Mouse (Mus musculus) testis, postnatal 14 days (tissue): ENCODE data around the gene Clasp1.
"Not testable (repeated sequence)": the region's sequence is repeated elsewhere in the genome, so short reads cannot be mapped to it uniquely, and the experiment has no call there.

Experiments
- DNase-seq: peaks from one replicate; pipeline ENCODE4 v3.0.0; 2021; ENCODE audit warnings: low spot score

Clasp1 gene

DNA sequence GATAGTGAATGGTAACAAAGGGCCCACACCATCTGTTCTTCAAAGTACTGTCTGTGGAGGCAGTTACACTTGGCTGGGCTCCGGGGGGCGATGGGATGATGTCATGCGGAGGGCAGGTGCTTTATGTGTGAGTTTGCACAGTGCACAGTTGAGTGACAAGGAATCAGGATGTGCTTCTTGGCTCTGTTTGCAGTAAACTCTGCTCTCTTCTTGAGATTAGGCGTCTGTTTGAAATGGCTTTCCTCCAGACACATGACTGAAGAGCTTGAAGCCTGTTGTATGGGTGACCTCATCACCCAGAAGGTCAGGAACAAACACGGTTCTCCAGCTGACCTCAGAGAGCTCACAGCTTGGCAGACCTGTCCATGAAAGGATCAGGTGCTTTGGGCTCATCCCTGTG, 200.9 kb downstream of the Clasp1 start:
- DNase-seq, result no peak

DNA sequence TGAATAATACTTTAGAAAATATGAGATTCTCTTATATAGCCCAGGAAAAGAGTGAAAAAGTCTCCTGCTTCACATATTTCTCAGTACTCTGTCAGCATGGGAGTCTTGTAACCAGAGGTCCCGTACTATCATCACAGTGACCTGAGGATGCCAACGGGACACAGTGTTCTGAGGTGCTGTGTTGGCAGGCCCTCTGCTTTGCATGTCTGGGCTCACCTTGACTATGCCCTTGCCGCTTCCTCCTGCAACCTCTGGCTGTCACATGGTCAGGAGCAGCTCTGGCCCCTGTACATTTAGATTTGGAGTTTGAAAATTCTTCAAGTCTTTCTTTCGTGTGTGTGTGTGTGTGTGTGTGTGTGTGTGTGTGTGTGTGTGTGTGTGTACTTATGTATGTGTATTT, 204.1 kb downstream of the Clasp1 start:
- no peak for DNase-seq

DNA sequence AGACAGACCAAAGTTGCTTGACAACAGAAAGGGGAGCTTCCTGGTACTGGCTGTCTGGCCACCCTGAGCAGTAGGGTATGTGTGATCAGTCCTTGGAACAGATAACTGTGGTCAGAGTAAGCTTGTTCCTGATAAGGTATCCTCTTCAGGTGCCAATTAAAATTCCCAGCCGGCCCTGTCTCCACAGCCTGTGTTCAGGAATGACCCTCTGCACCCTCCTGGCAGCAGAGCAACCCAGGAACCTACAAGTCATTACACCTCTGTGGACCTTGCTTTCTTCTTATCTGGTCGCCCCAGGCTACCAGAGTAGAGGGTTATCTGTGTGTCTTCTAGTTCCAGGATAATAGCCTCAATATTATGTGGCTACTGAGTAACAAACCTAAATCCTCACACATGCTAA, 206.5 kb downstream of the Clasp1 start:
- no peak for DNase-seq

DNA sequence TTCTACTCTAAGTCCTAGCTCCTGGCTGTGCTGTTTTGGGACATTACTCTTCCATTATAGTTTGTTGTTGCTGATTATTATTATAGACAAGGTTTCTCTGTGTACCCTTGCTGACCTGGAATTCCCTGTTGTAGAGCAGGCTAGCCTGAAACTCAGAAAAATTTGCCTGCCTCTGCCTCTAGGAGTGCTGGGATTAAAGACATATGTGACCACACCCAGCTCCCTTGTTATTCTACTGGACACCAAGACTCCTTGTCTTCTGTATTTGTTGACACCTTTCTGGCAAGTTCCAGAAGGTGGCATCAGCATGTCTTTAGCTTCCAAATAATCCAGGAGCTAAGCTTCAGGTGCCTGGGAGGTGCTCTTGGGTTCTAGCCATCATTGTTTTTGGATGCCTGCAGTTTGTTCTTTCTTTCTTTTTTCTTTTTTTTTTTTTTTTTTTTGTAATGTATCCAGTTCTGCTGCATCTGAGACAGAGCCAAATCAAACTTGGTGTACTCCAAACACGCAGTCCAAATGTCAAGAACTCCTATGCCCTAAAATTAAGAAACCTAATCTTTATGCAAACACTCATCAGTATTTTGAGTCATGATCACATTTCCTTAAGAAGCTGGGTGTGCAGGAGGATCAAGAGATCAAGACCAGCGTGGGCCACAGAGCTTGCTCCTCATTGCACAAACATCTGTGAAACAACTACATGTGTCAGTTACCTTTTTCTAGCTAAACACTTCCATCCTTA, 208.8 kb downstream of the Clasp1 start:
- no peak for DNase-seq

DNA sequence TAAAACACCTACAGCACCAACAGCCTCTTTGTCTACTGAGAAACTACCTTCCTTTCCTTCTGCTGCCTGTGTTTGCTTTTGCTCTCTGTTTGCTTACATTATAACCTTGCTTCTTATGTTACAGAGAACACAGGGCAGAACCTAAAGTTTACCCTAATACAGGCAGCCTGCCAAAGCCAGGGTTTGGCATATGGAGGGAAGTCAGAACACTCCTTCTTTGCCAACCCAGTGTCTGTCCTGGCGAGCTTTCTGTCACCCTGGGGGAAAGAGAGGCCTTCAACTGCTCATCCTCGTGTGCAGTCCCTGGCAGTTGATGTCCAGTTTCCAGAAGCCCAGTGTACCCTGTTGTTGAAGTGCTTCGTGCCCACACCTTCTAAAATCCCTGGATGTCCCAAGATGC, 209.5 kb downstream of the Clasp1 start:
- DNase-seq, result no peak

DNA sequence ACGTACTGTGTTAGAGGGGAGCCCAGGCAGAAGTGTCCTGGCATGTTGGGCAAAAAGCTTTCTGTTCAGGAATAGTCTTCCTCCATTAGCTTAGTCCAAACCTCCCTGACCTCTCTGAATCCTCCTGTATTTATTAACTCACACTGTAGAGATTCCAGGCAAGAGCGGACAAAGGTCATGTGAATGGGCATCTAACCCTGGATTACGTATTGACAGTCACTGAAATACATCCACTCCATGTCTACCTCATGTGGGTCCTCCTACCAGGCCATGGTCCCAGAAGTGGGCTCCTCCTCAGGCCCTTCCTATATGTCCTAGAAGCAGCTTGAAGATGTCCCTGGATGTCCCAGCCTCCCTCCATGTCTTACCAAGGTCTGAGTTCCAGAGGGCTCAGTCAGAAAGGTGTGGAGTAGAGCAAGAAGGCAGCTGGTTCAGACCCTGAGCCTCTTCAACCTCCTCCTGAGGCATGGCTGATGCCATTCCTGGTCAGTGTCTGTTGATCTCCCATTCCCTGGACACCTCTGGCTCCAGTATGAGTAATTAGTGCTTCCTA, 224.8 kb downstream of the Clasp1 start:
- no peak for DNase-seq

DNA sequence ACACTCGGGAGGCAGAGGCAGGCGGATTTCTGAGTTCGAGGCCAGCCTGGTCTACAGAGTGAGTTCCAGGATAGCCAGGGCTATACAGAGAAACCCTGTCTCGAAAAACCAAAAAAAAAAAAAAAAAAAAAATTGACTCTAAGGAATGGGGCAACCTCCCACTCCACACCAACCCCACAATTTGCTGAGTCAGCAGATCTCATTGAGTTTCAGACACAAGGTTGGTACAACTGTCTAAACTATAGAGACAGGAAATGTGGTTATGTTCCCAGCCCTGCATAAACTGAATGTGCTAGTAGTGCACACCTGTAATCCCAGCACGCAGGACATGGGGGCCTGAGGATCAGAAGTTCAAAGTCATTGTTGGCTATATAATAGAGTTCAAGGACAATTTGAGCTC, 232.2 kb downstream of the Clasp1 start:
- DNase-seq, result not testable (repeated sequence)

DNA sequence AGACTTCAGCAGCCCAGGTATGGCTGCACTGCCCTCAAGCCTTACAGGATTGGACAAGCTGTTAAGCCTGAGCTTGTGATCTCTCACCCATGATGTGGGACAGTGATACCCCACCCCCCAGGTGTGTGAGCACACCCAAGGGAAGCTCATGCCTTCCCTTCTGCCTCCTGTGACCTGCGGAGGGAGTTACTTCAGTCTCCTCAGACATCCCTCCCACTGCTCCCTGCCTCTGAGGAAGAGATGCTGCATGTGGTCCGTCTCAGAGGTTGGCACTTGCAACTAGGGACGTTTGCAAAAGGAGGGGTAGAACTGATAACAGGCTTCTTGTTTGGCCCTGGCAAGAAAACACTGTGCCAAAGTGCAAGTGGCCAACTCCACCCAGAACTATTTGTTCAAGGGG, 234.0 kb downstream of the Clasp1 start:
- no peak for DNase-seq

DNA sequence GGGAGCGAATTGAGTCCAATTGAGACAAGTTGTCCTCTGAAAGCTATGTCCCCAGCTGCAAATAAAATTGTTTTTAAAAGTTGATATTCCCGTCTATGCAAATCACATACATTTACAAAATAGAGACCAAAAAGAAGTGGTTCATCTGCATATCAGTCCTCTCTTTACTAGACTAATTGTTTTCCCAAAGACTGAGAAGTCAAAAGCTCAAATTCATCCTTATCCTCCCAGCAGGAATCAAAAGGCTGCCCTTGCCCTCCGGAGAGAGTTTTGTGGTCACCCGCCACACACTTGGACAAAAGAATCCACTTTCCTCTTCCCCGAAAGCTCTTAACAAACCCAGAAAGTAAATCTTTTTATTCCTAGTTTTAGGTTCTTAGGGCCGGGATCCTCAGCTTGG, 236.6 kb downstream of the Clasp1 start:
- DNase-seq, result no peak

DNA sequence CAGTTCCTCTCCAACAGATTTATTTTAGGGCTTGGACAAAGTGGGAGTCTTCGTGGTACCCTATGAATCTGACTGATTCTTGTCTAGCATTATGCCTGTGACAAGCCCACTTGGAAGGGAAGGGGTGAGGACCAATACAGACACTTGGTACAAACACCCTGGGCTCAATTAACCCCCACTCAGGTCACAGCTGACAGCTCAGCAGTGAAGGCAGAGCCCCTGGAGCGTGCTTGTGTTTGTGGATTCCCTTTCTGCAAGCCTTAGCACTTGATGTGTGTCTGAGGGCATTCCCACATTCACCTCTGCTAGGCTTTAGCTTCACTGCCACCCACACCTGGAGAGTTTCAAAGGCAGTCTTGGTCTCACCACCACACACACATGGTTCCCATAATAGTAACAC, 237.1 kb downstream of the Clasp1 start:
- DNase-seq, result no peak

DNA sequence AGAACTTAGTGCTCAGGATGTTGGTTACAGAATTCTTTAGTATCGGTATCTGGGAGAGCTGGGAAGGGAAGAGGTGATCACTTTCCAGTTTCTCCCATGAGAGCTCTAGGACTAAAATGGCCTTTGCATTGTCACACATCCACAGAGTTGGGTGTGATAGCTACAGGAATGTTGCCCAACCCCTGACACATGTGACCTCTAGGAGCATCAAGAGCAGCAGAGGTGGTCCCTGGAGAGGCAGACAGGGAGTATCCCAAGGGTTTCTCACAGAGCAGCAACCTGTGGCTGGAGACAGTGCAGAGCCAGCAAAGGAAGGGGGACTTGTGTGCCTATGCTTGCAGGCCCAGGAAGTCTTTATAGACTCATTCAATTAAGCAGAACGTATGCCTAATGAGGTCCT, 237.6 kb downstream of the Clasp1 start:
- DNase-seq, result no peak

DNA sequence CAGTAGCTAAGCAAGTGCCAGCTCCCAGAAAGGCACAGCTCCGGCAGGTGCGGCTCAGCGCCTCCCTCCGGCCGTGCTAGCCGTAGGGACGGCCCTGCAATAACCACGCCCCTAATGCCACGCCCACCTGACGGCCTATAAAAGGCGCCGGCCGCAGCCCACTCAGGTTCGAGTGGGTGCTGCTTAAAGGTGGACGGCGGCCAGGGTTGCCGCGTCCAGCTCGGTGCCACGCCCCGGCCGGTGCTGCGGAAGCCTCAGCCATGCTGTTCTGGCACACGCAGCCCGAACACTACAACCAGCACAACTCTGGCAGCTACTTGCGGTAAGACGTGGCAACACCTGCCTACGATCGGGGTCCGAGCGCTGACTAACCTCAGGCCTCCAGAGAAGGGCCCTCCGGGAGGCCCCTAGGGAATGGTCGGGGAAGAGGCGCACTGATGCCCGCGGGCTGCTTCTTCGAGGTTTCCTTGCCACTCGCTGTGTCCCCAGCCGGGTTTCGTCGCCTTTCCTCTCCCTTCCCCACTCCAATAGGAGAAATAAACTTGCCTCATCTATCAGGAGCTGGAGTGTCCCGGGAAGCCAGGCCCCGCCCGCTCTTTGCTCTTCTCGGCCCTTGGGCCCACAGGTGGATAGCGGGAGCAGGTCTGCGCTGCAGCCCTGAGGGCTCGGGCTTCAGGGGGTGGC, 239.1 kb downstream of the Clasp1 start, which contains the start of gene Tfcp2l1:
Gene Tfcp2l1 (plus strand): TSS at position 165 of the 684 bp plus-strand sequence.
- DNase-seq, result peak; percentile 89

DNA sequence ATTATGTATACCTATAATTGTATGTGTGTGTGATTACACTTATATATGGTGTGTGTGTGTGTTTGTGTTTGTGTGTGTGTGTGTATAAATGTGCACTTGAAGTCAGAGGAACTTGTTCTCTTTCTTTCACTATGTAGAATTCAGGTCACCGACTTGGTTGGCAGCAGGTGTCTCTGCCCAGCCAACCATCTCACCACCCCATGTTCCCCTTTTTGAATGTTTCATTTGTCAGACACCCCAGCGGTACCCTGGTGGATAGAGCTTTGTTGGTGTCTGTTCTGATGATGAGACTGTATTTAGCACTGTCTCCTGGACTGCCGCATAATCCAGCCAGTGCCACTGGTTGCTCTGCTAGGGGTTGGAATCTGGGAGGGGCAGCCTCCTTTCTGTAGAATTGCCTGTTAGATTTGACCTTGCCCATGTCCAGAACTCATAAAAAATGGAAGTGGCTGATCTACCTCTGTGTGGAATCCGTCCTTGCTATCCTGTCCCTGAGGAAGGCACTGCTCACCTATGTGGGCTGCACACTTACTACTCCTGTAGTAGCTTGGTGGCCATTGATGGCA, 244.6 kb downstream of the Clasp1 start:
- DNase-seq, result no peak

DNA sequence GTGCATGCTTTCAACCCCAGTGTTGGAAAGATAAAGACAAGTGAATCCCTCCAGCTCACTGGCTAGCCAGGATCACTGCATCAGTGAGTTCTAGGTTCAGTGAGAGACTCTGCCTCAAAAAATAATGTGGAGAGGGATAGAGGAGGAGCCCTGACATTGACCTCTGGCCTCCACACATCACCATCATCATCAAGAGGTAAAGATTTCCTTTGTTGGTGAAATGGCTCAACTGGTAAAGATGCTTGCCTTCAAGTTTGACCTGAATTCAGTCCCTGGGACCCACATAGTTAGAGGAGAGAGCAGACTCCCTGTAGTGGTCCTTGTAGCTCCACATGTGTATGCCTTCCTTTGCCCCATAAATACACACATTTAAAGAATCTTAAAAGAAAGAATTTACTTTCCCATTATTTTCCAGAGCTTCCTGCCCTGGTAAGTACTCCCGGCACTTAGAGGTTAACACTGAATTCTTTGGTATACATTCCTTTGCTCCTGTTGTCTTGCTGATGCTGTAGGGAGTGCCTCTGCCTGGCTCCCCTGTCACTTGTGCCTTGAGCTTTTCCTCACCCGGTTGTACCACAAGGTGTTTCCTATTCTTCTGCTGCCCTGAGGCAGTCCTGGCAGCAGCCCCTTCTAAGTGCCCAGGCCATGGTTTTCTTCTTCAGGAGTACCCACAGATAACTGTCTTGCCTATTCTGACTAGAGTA, 253.6 kb downstream of the Clasp1 start:
- no peak for DNase-seq

DNA sequence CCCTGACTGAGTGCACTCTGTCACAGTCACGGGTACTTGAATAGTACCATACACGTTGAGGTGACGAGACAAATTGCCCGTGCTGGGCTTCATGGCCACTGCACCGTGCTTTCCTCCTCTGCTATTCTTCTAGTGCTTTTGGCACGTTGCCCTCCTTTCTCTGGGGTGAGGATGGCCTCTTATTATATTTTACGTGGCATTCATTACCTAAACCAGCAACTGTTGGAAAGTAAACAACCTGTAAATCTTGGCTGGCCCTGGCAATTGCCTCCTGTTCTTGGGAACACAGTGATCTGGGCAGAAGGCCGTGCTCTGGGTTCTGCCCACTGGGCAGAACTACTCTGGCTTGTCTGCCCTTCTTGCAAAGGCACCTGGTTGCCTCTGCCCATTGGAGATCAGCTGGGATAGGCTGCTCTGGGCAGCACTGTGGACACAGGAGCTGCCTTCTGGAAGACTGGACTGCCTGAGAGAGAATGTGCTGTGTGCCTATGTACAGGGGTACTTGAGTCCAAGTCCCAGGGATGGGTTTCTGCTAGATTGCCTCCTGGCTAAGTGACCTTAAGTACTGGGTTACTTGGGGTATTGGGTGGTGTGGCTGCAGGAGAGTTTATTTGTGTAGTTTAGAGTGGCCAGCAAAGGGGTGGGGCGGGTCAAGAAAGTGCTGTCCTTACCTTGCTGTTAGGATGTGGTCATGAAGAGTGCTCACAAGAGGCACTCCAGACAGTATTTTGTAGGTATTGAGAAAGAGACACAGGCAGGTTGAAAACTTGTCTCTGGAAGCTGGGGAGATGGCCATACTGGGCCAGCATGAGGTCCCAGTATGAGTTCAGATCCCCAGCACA, 254.5 kb downstream of the Clasp1 start:
- DNase-seq, result peak; percentile 14

DNA sequence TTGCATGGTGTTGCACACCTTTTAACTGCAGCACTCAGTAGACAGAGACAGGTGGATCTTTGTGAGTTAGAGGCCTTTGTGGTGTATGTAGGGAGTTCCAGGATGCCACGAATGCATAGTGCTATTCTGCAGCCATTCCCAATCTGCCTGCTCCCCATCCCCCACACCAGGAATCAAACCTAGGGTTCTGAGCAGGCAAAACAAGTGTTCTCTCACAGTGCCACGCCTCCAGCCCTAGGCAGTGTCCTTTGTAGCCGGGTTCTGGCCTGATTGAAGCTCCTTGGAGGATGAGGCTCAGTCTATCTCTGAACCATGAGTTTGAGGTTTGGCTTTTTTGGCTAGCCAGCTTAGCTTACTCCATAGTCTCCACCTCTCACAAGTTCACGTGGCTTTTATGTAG, 256.8 kb downstream of the Clasp1 start:
- DNase-seq, result no peak

DNA sequence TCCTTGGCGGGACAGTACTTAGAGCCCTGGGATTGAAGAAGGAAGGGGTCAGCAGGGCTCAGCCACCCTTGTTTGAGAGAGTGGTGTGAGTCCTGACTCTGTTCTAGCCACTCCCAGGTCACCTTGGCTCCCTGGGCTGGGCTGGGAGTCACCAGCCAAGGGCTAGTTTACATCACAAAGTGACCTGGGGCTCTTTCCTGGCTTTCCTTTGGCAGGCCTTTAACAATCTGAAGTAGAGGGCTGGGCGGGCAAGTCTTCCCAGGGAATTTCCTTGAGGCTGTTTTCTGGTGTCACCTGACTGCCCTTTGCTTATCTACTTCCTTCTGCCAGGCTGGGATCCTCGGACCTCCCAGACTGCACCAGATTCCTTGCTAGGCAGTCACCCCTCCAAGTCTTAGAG, 259.2 kb downstream of the Clasp1 start:
- no peak for DNase-seq

DNA sequence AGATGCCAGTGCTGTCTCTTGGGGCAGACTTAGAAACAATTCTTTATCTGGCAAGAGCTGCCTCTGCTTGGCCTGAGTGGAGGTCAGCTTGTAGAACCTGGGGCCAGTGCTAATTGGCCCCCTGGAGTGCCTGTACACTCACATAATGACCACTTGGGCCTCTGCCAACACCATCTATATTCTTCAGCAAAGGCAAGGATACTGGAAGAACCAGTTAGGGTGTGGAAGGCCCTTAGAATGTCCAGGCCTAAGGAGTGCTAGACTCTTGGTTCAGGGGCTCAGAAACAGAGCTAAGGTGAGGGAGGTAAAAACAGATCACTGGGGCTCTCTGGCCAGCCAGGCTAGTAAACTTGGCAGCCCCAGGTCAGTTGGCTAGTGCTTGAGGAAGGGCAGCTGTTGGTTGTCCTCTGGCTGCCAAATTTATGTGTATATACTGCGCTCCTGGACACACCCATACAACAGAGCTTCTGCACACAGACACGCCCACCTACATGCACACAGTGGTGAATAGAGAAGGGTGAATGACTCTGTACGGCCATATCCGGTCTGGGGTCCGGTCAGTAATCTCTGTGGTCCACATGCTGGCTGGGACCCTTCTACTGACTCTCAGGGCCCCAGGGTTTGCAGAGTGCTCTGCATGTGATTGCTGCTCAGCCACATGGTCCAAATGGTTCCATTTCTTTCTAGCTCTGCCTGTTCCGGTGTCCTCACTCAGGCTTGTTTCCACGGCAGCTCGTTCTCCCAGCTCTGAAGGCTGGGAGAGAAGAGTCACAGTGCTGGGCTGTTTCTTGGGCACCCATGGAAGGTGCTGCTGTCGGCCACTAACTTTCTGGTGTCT, 261.3 kb downstream of the Clasp1 start:
- DNase-seq, result no peak

DNA sequence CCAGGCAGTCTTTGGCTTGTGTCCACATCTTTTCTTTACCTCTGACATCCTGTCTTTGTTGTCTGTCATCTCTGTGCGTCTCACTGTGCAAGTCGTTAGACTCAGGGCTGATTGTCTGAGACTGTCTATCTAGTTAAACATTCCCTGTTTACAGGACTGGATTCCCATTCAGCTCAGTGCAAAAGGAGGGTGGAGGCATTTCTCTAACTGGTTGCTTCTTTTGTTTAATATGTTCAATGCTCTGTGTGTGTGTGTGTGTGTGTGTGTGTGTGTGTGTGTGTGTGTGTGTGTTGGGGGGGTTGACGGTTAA, 261.9 kb downstream of the Clasp1 start:
- DNase-seq, result no peak

DNA sequence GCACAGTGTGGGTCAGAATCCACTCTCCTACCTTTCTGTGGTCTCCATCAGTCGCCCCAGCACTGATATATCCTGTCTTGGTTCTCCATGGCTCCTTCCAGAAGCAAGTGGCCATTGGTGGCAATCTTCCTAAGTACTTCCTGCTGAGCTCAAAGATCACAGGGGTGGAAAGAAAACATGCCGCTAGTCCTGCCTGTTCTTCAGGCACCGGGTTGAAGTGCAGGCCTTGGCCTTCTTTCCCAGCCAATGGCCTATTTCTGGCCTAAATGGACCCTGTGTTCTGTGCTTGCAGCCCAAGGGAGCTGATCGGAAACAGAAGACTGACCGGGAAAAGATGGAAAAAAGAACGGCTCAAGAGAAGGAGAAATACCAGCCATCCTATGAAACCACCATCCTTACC, 269.9 kb downstream of the Clasp1 start:
- no peak for DNase-seq
